In the genomic region with DNA sequence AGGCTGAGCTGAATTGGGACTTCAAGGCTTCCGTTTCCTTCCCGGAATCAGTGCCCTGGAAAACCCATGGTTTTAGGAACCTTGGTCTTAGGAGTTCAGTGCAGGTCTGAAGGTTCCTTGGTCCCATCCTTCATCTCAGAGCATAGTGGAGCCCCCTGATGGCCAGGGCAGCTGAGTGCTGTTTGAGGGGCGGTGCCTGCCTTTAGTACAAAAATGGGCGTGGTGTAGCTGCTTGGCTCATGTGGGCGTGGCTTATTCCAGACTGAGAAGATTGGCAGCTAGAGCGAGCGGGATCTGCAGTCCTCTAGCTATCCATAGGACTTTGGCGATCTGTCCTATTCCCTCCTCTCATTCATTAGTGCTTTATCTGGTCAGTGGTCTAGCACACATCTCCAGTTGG, we compare ENCODE assay signal across 14 mouse cellular contexts.
DNase-seq lines count a peak whose midpoint lies in the region; ATAC-seq and TF ChIP-seq lines count a peak whose summit lies in the region.
"Had no signal": no experiment of that assay in that cellular context is flagged by ENCODE, and none has a peak within 500 bp of the region (broad histone marks: within the 10 kb centered on the region; RNA-seq: fewer than 3 reads in every experiment).

No protein-coding gene starts in this region.

- peak; percentile 40 for DNase-seq in lung, embryonic 14.5 days
- no peak for DNase-seq in lung, postnatal 25 days (ENCODE audit: low spot score)
- peak; percentile 92 for DNase-seq in ES-CJ7 (ENCODE audit: low read depth, low spot score)
- peak; percentile 95 for DNase-seq in ZHBTc4 (ENCODE audit: low read depth, low spot score)
- peak; percentile 19 for DNase-seq in retina, embryonic 14.5 days (ENCODE audit: low spot score)
- DNase-seq in spleen, adult 12 weeks (ENCODE audit: low spot score), result no peak
- DNase-seq: cerebellum, adult 2 months; kidney, postnatal 36 days; spleen, adult 18-20 months had no signal

- H3K27ac ChIP-seq in lung, embryonic 14.5 days (ENCODE audit: low read depth), result no peak overlapping the region
- no peak overlapping the region for H3K27ac ChIP-seq in forebrain, embryonic 12.5 days
- H3K27ac ChIP-seq: embryonic facial prominence, embryonic 10.5 days; limb, embryonic 12.5 days; midbrain, embryonic 13.5 days had no signal

- H3K4me3 ChIP-seq in lung, embryonic 14.5 days (ENCODE audit: low read depth, low read length), result no peak overlapping the region
- no peak overlapping the region for H3K4me3 ChIP-seq in forebrain, embryonic 12.5 days (replicated peaks)
- H3K4me3 ChIP-seq: embryonic facial prominence, embryonic 10.5 days; limb, embryonic 12.5 days; midbrain, embryonic 13.5 days had no signal

- H3K4me2 ChIP-seq in lung, embryonic 14.5 days, result no peak overlapping the region
- H3K4me2 ChIP-seq in forebrain, embryonic 12.5 days, result no peak overlapping the region
- H3K4me2 ChIP-seq: limb, embryonic 12.5 days; midbrain, embryonic 13.5 days had no signal

- no peaks in the 10 kb centered on the region for H3K4me1 ChIP-seq in lung, embryonic 14.5 days (ENCODE audit: insufficient read depth)
- H3K4me1 ChIP-seq in forebrain, embryonic 12.5 days, result peaks cover 35% of the 10 kb centered on the region

- TF ChIP-seq CTCF in lung, embryonic 14.5 days (IDR thresholded peaks at IDR 0.05; ENCODE audit: low read depth), result no peak

- 41% methylated on average over 8 of the region's 8 CpGs for WGBS in lung, embryonic 14.5 days
- WGBS in forebrain, embryonic 12.5 days, result 52% methylated on average over 8 of the region's 8 CpGs

- H3K9ac ChIP-seq in lung, embryonic 14.5 days, result no peak overlapping the region
- H3K9ac ChIP-seq in forebrain, embryonic 12.5 days, result no peak overlapping the region
- H3K9ac ChIP-seq: limb, embryonic 12.5 days; midbrain, embryonic 13.5 days had no signal

- no peaks in the 10 kb centered on the region for H3K36me3 ChIP-seq in lung, embryonic 14.5 days (ENCODE audit: insufficient read depth)
- no peaks in the 10 kb centered on the region for H3K36me3 ChIP-seq in forebrain, embryonic 12.5 days (replicated peaks)
- H3K36me3 ChIP-seq: embryonic facial prominence, embryonic 10.5 days; G1E; limb, embryonic 12.5 days; midbrain, embryonic 13.5 days had no signal

- peaks cover 8% of the 10 kb centered on the region; the same call in 1 of the 2 replicates for H3K9me3 ChIP-seq in lung, embryonic 14.5 days (ENCODE audit: low read depth, low read length)
- peaks cover 1% of the 10 kb centered on the region; the same call in 1 of the 2 replicates for H3K9me3 ChIP-seq in forebrain, embryonic 12.5 days
- H3K9me3 ChIP-seq: midbrain, embryonic 13.5 days had no signal

- ATAC-seq in lung, embryonic 14.5 days (ENCODE audit: insufficient read depth), result no peak
- no peak for ATAC-seq in forebrain, embryonic 12.5 days (ENCODE audit: low FRiP score)
- ATAC-seq: midbrain, embryonic 13.5 days had no signal

- no peaks in the 10 kb centered on the region for H3K27me3 ChIP-seq in lung, embryonic 14.5 days (ENCODE audit: insufficient read depth, low read length)
- H3K27me3 ChIP-seq in forebrain, embryonic 12.5 days, result no peaks in the 10 kb centered on the region
- H3K27me3 ChIP-seq: limb, embryonic 12.5 days; midbrain, embryonic 13.5 days had no signal

Comparison
In these comparisons a context has a peak if more than half of its experiments do, and no peak if none do; other contexts are left out.
1. DNase-seq: peak in lung, embryonic 14.5 days (single experiment), ES-CJ7 (single experiment), ZHBTc4 (single experiment) and retina, embryonic 14.5 days (single experiment); none in lung, postnatal 25 days (single experiment) and spleen, adult 12 weeks (single experiment).